25 mouse cellular contexts compared by ENCODE assay signal in genomic region chr10:21218431-21218830, GRCm38 (mm10).
"Had no signal": no experiment of that assay in that cellular context is flagged by ENCODE, and none has a peak within 500 bp of the region (broad histone marks: within the 10 kb centered on the region; RNA-seq: fewer than 3 reads in every experiment).

No protein-coding gene starts in this region.

- H3K4me3 ChIP-seq: gastrocnemius, adult 2 months; heart, embryonic 10.5 days; heart, embryonic 12.5 days; hindbrain, embryonic 10.5 days; hindbrain, embryonic 12.5 days; intestine, embryonic 15.5 days; layer of hippocampus, adult 2 months; left cerebral cortex, adult 2 months; limb, embryonic 10.5 days; limb, embryonic 12.5 days had no signal

- H3K4me1 ChIP-seq: heart, embryonic 10.5 days; heart, embryonic 12.5 days; hindbrain, embryonic 10.5 days; hindbrain, embryonic 12.5 days; intestine, embryonic 15.5 days; limb, embryonic 10.5 days; limb, embryonic 12.5 days had no signal

- H3K4me2 ChIP-seq: heart, embryonic 12.5 days; hindbrain, embryonic 12.5 days; hindbrain, embryonic 14.5 days; intestine, embryonic 15.5 days; limb, embryonic 12.5 days had no signal

- H3K27ac ChIP-seq: gastrocnemius, adult 2 months; heart, embryonic 10.5 days; hindbrain, embryonic 10.5 days; hindbrain, embryonic 12.5 days; hindbrain, embryonic 14.5 days; intestine, embryonic 15.5 days; layer of hippocampus, adult 2 months; left cerebral cortex, adult 2 months; limb, embryonic 10.5 days; limb, embryonic 12.5 days had no signal

- ATAC-seq: hindbrain, embryonic 16.5 days; inflammation-experienced regulatory T-cells, adult 6 months; intestine, embryonic 15.5 days; intestine, postnatal 0 days had no signal

- H3K9ac ChIP-seq: heart, embryonic 12.5 days; hindbrain, embryonic 12.5 days; hindbrain, embryonic 14.5 days; intestine, embryonic 15.5 days; limb, embryonic 12.5 days had no signal

- H3K36me3 ChIP-seq: heart, embryonic 10.5 days; heart, embryonic 12.5 days; hindbrain, embryonic 10.5 days; hindbrain, embryonic 12.5 days; intestine, embryonic 15.5 days; limb, embryonic 10.5 days; limb, embryonic 12.5 days had no signal

- H3K27me3 ChIP-seq: heart, embryonic 12.5 days; hindbrain, embryonic 12.5 days; intestine, embryonic 15.5 days; limb, embryonic 12.5 days had no signal

- DNase-seq: gastrocnemius, adult 2 months; gastrocnemius, postnatal 10 days; gastrocnemius, postnatal 25 days; heart, adult 18-20 months; heart, postnatal 10 days; heart, postnatal 4 days; kidney, adult 18-20 months; kidney, adult 8-10 months; kidney, postnatal 10 days; kidney, postnatal 25 days; kidney, postnatal 4 days; liver had no signal

- H3K9me3 ChIP-seq: heart, embryonic 10.5 days; hindbrain, embryonic 10.5 days; hindbrain, embryonic 12.5 days; intestine, embryonic 15.5 days; limb, embryonic 10.5 days; limb, embryonic 12.5 days had no signal
